Mouse (Mus musculus): ENCODE results near the gene Galnt12. TPM values are rescaled to one million over a fixed set of nuclear protein-coding genes. Genes with fewer than 3 reads are reported as not detected.

Galnt12 gene
- polyA plus RNA-seq, 1 experiment from 2014 or later = 16.6 TPM

DNA sequence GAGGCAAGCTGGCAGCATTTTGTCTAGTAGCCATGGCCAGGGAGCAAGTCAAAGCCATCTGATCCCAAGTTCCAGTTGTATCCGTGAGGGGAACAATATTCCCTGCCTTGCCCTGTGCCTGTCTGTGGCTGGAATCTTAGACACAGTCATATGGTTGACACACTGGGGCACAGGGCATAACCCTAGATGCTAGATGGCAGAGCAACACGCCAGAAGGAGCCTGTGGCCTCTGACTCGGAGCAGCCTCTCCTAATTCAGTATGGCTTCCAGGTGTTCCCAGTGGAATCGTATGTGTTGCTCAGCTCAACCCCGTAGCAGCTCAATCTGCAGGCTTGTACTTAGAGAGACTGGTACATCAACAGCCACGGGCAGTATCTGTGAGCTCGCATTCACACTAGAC lies 46.7 kb downstream of the Galnt12 start:
- Histone ChIP-seq H3K4me2 (ENCODE audit: low read length) (no peak overlapping the region), H3K36me3 (ENCODE audit: control insufficient read depth, insufficient read depth, low read length) (no peaks in the 10 kb centered on the region), H3K4me1 (replicated peaks; ENCODE audit: control insufficient read depth, insufficient read depth, low read length) (peaks cover 7% of the 10 kb centered on the region), H3K9me3 (ENCODE audit: control insufficient read depth, low read length) (no peaks in the 10 kb centered on the region), H3K27me3 (replicated peaks; ENCODE audit: control insufficient read depth, insufficient read depth, low read length) (no peaks in the 10 kb centered on the region), H3K27ac (ENCODE audit: low read depth) (no peak overlapping the region), H3K4me3 (ENCODE audit: low read depth, low read length) (no peak overlapping the region), H3K9ac (ENCODE audit: low read length) (no peak overlapping the region)
- DNase-seq (ENCODE audit: low spot score) (no peak), ATAC-seq (replicated peaks; ENCODE audit: low FRiP score, low TSS enrichment, low read depth) (no peak)
- WGBS = 80% methylated on average over 7 of the region's 7 CpGs

DNA sequence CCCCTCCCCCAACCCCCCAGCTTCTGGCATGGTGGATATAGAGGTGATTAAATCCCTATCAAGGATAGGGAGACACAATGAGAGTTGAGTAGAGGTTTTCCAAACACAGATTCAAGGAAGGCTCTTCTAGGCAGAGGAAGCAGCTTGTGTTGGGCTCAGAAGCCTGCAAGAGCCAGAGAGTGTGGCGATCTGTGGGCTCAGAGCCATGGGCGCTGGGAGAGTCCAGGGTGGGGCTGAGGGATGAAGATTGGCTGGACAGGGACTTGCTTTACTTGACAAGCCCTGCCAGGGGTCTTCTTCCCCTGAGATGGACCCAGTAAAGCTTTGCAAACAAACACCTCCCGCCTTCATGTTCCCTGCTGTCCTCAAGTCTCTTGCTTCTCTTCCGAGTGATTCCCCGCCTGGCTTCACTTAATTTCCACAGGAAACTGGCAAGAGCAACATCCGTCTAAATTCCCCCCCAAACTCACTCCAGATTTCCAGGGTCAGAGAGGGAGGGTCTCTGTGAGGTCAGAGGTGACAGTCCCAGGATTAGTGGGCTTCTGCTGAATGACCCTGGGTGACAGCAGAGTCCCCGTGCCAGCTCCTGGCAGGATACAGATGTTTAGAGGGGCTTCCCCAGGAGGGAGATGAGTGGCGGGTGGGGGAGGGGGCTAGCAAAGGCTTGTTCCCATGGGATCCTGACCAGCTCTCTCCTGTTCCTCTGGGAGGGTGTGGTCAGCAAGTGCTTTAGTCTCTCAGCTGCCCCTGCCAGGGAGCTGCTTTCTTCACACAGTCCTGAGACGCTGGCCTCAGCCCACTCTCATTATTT lies 47.5 kb downstream of the Galnt12 start:
- H3K4me3 ChIP-seq (ENCODE audit: low read depth, low read length) = no peak overlapping the region
- H3K27ac ChIP-seq (ENCODE audit: low read depth) = no peak overlapping the region; the same call in 1 of the 2 replicates
- no peak for ATAC-seq (replicated peaks; ENCODE audit: low FRiP score, low TSS enrichment, low read depth)
- no peaks in the 10 kb centered on the region for H3K36me3 ChIP-seq (ENCODE audit: control insufficient read depth, insufficient read depth, low read length)
- peaks cover 7% of the 10 kb centered on the region for H3K4me1 ChIP-seq (replicated peaks; ENCODE audit: control insufficient read depth, insufficient read depth, low read length)
- no peaks in the 10 kb centered on the region for H3K27me3 ChIP-seq (replicated peaks; ENCODE audit: control insufficient read depth, insufficient read depth, low read length)
- H3K4me2 ChIP-seq (ENCODE audit: low read length) = no peak overlapping the region
- no peak overlapping the region for H3K9ac ChIP-seq (ENCODE audit: low read length)
- 29% methylated on average over 9 of the region's 9 CpGs for WGBS
- no peaks in the 10 kb centered on the region for H3K9me3 ChIP-seq (ENCODE audit: control insufficient read depth, low read length)
- no peak for DNase-seq (ENCODE audit: low spot score)

GRCm38 (mm10) chr4:47140301-47140700 lies 48.6 kb downstream of the Galnt12 start:
- H3K4me3 ChIP-seq (ENCODE audit: low read depth, low read length) = no peak overlapping the region

DNA sequence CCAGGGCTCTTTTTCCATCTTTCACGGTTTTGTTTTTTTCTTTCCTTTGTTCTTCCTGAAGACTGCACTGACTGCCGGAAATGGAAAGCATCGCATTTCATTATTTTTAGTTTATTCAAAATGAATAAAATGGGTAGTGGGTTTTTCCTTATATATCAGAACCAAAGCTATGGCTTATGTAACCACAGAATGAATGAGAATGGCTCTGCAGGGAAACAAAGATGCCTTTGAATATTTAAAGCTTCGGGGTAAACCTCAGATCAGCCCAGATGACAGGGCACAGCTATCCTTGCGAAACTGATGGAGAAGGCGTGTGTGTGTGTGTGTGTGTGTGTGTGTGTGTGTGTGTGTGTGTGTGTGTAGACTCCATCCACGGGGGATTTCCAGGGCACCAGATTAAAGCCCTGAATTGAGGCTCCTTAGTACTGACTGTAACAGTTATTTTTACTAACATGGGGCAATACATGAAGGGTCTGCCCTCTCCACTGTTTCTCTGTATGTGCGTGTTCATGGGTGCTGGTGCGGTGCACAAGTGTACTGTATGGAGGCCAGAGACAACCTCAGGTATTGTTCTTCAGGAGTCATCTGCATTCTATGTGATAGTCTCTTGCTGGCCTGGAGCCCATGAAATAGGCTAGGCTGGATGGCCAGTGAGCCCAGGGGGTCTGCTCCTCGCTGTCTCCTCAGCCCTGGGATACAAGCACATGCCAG lies 49.9 kb downstream of the Galnt12 start:
- 81% methylated on average over 10 of the region's 10 CpGs for WGBS
- no peaks in the 10 kb centered on the region for H3K27me3 ChIP-seq (replicated peaks; ENCODE audit: control insufficient read depth, insufficient read depth, low read length)
- H3K4me2 ChIP-seq (ENCODE audit: low read length) = no peak overlapping the region
- ATAC-seq (replicated peaks; ENCODE audit: low FRiP score, low TSS enrichment, low read depth) (no peak), DNase-seq (ENCODE audit: low spot score) (no peak)
- H3K27ac ChIP-seq (ENCODE audit: low read depth) = no peak overlapping the region
- H3K9ac ChIP-seq (ENCODE audit: low read length) = no peak overlapping the region
- no peaks in the 10 kb centered on the region for H3K36me3 ChIP-seq (ENCODE audit: control insufficient read depth, insufficient read depth, low read length)
- no peaks in the 10 kb centered on the region for H3K9me3 ChIP-seq (ENCODE audit: control insufficient read depth, low read length)
- peaks cover 7% of the 10 kb centered on the region for H3K4me1 ChIP-seq (replicated peaks; ENCODE audit: control insufficient read depth, insufficient read depth, low read length)
- no peak overlapping the region for H3K4me3 ChIP-seq (ENCODE audit: low read depth, low read length)

More at GRCm38 (mm10) chr4:47140301-47140700, 48.6 kb downstream of the Galnt12 start:
- ATAC-seq (replicated peaks; ENCODE audit: low FRiP score, low TSS enrichment, low read depth) = no peak
- peaks cover 7% of the 10 kb centered on the region for H3K4me1 ChIP-seq (replicated peaks; ENCODE audit: control insufficient read depth, insufficient read depth, low read length)
- no peaks in the 10 kb centered on the region for H3K9me3 ChIP-seq (ENCODE audit: control insufficient read depth, low read length)
- no peak overlapping the region for H3K27ac ChIP-seq (ENCODE audit: low read depth)
- H3K27me3 ChIP-seq (replicated peaks; ENCODE audit: control insufficient read depth, insufficient read depth, low read length) = no peaks in the 10 kb centered on the region
- H3K9ac ChIP-seq (ENCODE audit: low read length) = no peak overlapping the region
- H3K4me2 ChIP-seq (ENCODE audit: low read length) = no peak overlapping the region
- 89% methylated on average over 3 of the region's 3 CpGs for WGBS
- DNase-seq (ENCODE audit: low spot score) = no peak
- no peaks in the 10 kb centered on the region for H3K36me3 ChIP-seq (ENCODE audit: control insufficient read depth, insufficient read depth, low read length)

DNA sequence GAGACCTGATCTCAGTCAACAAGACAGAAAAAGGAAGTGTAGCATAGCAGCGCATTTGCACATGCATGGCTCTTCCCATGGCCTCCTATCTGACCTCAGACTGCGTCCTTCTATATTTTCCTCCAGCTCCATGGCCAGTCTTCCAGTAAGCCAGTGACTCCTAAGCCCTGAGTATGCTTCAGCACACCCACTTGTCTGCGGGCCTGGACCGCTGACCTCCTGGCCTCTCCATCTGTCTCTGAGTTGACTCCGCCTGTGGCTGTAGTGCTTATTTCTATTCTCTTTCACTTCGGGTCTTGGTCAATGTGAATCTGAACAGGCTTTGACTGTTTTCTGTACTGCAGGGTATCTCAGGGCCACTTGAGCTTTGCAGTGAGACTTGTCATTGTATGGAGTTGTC lies 52.1 kb downstream of the Galnt12 start:
- Histone ChIP-seq H3K4me1 (replicated peaks; ENCODE audit: control insufficient read depth, insufficient read depth, low read length) (peaks cover 7% of the 10 kb centered on the region), H3K27me3 (replicated peaks; ENCODE audit: control insufficient read depth, insufficient read depth, low read length) (no peaks in the 10 kb centered on the region), H3K9me3 (ENCODE audit: control insufficient read depth, low read length) (no peaks in the 10 kb centered on the region), H3K4me2 (ENCODE audit: low read length) (no peak overlapping the region), H3K36me3 (ENCODE audit: control insufficient read depth, insufficient read depth, low read length) (no peaks in the 10 kb centered on the region), H3K9ac (ENCODE audit: low read length) (no peak overlapping the region), H3K4me3 (ENCODE audit: low read depth, low read length) (no peak overlapping the region), H3K27ac (ENCODE audit: low read depth) (no peak overlapping the region)
- ATAC-seq (replicated peaks; ENCODE audit: low FRiP score, low TSS enrichment, low read depth) = no peak
- DNase-seq (ENCODE audit: low spot score) = no peak
- 79% methylated on average over 6 of the region's 6 CpGs for WGBS

DNA sequence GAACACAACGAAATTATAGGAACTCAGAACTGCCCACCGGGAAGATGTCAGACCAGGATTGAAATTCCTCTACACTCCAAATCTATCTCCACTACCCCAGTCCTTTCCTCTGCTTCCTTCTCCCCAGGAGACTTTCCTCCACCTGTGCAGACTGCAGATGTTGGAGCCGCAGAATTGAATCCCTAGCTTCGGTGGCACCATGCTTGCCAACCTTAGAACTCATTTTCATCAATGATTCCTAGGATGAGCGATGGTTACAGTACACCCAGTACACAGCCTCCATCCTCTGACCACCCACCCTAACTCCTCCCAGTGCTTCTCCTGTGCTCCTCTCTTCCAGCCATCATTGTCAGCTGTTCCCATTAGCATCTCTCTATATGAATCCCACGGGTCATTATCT lies 53.6 kb downstream of the Galnt12 start:
- 88% methylated on average over 6 of the region's 6 CpGs for WGBS
- Histone ChIP-seq H3K27me3 (replicated peaks; ENCODE audit: control insufficient read depth, insufficient read depth, low read length) (no peaks in the 10 kb centered on the region), H3K4me1 (replicated peaks; ENCODE audit: control insufficient read depth, insufficient read depth, low read length) (no peaks in the 10 kb centered on the region), H3K9me3 (ENCODE audit: control insufficient read depth, low read length) (no peaks in the 10 kb centered on the region), H3K4me3 (ENCODE audit: low read depth, low read length) (no peak overlapping the region), H3K36me3 (ENCODE audit: control insufficient read depth, insufficient read depth, low read length) (no peaks in the 10 kb centered on the region), H3K9ac (ENCODE audit: low read length) (no peak overlapping the region), H3K27ac (ENCODE audit: low read depth) (no peak overlapping the region), H3K4me2 (ENCODE audit: low read length) (no peak overlapping the region)
- ATAC-seq (replicated peaks; ENCODE audit: low FRiP score, low TSS enrichment, low read depth) = no peak
- DNase-seq (ENCODE audit: low spot score) = no peak

DNA sequence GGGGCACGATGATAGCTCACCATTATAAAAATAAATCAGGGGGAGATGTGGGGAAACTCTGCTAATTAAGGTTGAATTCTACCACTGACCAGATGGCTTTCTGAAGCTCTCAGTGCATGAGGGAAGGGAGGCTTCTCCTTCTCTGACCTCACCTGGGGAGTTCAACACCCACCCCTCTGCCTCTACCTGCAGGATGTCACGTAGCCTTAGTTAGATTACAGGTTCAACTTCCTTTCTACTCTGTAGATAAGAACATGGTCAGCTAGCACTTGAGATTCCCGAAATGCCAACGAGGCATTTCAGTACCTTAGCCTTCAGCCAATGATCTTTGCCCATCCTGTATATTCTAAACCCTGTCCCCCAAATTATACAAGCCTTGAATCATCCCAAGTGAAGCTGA lies 54.9 kb downstream of the Galnt12 start:
- WGBS = 75% methylated on average over 4 of the region's 4 CpGs

GRCm38 (mm10) chr4:47149963-47150362 lies 58.3 kb downstream of the Galnt12 start:
- no peak overlapping the region for H3K4me2 ChIP-seq (ENCODE audit: low read length)
- H3K4me1 ChIP-seq (replicated peaks; ENCODE audit: control insufficient read depth, insufficient read depth, low read length) = peaks cover 8% of the 10 kb centered on the region
- DNase-seq (ENCODE audit: low spot score) = no peak
- no peaks in the 10 kb centered on the region for H3K27me3 ChIP-seq (replicated peaks; ENCODE audit: control insufficient read depth, insufficient read depth, low read length)
- no peak overlapping the region for H3K4me3 ChIP-seq (ENCODE audit: low read depth, low read length)
- WGBS = 38% methylated on average over 3 of the region's 3 CpGs
- ATAC-seq (replicated peaks; ENCODE audit: low FRiP score, low TSS enrichment, low read depth) = no peak
- H3K27ac ChIP-seq (ENCODE audit: low read depth) = no peak overlapping the region
- H3K36me3 ChIP-seq (ENCODE audit: control insufficient read depth, insufficient read depth, low read length) = no peaks in the 10 kb centered on the region
- no peaks in the 10 kb centered on the region for H3K9me3 ChIP-seq (ENCODE audit: control insufficient read depth, low read length)
- H3K9ac ChIP-seq (ENCODE audit: low read length) = no peak overlapping the region

More for the DNA sequence above, 54.9 kb downstream of the Galnt12 start:
- Histone ChIP-seq H3K36me3 (ENCODE audit: control insufficient read depth, insufficient read depth, low read length) (no peaks in the 10 kb centered on the region), H3K4me3 (ENCODE audit: low read depth, low read length) (no peak overlapping the region), H3K27me3 (replicated peaks; ENCODE audit: control insufficient read depth, insufficient read depth, low read length) (no peaks in the 10 kb centered on the region), H3K4me2 (ENCODE audit: low read length) (no peak overlapping the region), H3K4me1 (replicated peaks; ENCODE audit: control insufficient read depth, insufficient read depth, low read length) (peaks cover 2% of the 10 kb centered on the region; the same call in 1 of the 2 replicates), H3K27ac (ENCODE audit: low read depth) (no peak overlapping the region), H3K9ac (ENCODE audit: low read length) (no peak overlapping the region), H3K9me3 (ENCODE audit: control insufficient read depth, low read length) (no peaks in the 10 kb centered on the region)
- ATAC-seq (replicated peaks; ENCODE audit: low FRiP score, low TSS enrichment, low read depth) (no peak), DNase-seq (ENCODE audit: low spot score) (no peak)
